Mouse (Mus musculus) retina, postnatal 1 day (tissue): ENCODE measurements at regions not wholly inside any gene's neighbourhood (a gene's known extent, or its start where the extent isn't known, plus 50 kb on each side); places are given as distances from the start of the nearest gene placed in this dataset.

Experiments used
- DNase-seq: peaks from one replicate; pipeline ENCODE4 v3.0.0-alpha.2; 2012

DNA sequence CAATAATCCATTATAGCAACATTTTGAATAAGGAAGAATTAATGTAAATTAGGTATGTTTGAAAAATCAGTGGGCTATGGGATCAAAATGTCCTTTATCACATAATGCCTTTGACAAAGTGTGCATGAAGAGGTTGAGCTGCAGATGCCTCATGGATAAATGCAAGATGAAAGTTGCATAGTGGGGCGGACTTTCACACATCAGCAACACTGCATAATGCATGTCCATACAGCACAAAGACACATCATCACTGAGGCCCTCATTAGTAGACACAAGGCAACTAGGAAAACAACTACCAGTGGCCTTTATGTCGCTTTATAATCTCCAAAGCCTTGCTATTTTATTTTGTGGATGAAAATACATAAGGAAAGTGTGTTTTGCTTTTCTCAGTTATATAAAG lies 105.8 kb upstream of the Rap2b start:
- no peak for DNase-seq

DNA sequence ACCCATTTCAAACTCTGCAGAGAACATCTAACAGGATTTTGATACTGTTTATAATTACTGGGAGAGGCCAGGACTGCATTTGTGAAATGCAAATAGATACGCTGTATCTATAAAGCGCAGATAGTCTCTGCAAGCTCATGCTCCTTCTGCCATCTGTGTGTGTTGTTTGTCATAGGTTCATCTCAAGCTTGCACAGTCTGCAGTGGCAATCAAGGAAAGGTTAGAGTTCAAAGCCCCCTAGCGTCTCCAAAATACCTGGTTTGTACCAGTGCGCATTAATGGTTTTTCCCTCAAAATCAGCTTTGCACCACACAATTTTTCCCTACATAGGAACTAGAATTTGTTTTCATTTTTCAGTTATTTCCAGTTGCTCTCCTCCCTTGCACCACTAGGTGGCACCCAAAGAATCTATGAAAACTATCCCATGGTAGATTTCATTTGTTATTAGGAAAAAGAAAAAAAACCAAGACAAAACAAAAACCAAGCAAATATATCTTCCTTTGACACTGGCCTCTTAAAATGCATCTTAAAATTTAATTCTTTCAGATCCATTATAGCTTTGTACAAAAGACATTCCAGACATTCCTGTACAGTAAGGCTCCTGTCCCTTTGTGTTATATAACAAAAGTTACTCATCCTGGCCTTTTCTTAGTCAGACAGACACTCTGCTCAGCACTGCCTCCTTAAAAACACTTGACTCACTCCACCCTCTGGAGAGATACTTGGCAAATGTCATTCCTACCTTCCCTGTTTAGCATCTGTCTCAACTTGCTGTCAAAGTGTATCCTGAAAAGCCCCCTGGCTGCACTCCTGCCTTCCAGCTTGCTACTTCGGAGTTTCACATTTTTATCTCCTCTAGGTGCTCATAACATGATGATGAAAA lies 92.7 kb upstream of the Rap2b start:
- DNase-seq: peak; percentile 45

DNA sequence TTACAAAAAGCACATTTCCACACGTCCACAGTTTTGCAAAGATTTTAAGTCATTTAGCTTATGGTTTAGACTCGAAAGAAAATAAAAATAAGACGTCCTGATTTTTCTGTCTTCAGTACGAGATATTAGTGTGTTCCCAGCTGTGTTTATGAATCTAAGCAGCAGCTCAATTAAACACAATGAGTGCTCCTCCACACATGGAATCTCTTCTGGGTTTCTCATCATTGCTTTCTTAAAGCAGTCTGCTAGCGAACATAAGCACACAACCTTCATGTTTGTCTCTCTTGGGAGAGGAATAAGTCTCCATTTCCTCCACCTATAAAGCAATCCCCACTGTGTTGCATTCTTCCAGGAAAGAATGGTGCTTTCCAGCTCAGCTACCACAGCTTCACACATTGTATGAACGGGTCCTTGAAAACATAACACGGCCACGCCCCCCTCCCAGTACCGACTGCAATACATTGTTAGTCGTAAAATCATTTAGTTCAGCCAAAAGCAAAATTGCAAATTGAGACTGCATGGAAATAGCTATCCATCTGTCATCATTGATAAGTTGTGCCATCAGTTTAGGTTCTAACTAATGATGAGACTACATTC lies 75.4 kb upstream of the Rap2b start:
- DNase-seq: no peak

DNA sequence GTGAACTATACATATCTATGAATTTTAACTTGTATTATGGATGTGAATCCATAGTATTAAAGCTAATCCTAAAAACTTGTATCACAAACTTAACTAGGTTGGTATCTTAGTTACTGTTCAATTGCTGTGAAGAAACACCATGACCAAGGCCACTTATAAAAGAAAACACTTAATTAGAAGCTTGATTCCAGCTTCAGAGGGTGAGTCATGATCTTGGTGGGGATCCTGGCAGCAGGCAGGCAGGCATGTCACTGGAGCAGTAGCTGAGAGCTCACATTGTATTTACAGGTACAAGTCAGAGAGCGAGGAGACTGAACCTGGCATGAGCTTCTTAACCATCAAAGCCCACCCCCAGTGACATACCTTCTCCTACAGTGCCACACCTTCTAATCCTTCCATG lies 73.2 kb upstream of the Rap2b start:
- no peak for DNase-seq

DNA sequence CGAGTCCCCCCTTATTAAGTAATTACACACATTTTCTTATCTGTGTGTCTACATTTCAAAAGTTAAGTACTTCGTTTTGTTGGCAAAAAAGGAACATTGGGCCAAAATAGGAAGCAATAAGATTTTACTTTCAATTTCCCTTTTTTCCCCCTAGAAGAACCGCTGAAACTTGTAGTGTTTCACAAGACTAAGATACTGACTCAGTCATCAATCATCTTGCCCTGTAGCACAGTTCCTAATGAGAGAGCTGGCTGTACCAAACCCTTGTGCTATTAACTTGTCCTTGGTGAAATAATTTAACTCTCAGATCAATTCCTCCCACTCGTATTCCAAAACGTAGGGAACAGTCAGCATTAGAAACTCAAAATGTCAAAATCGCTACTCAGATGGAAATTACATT lies 66.6 kb upstream of the Rap2b start:
- DNase-seq: no peak

DNA sequence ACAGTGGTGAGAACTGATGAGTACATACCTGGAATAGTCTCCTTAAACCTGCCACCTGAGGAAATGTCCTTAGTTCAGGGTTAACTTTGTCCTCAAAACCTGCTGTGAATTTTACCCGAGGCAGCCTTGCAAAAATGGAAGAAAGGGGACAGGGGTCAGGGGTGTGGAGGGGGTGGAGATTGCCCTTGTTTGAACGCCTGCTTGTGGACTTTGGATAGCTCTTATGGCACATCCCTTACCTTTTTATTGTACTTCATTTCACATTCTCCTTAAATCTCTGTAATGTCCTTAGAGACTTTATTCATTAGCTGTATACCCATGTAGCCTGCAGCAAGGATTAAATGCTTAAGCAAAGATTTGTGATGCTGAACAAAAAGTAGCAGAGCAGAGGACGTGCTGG lies 64.1 kb upstream of the Rap2b start:
- no peak for DNase-seq

DNA sequence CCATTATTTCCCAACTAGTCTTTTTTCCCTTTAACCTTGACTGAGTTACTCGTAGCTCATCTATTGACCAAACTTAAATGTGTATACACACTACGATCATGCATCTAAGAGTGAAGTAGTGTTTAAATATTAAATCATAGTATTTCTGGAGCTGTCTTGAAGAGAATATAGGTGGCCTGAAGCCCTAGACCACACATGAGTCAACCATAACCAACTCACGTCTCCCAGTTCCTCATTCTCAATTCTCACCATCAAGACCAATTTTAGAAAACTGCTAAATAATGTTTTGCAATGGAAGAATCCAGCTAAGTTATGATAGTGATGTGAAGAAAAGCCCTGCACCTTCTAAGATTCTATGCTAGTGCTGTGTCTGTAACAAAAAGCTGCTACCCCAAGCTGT lies 59.2 kb upstream of the Rap2b start:
- no peak for DNase-seq

DNA sequence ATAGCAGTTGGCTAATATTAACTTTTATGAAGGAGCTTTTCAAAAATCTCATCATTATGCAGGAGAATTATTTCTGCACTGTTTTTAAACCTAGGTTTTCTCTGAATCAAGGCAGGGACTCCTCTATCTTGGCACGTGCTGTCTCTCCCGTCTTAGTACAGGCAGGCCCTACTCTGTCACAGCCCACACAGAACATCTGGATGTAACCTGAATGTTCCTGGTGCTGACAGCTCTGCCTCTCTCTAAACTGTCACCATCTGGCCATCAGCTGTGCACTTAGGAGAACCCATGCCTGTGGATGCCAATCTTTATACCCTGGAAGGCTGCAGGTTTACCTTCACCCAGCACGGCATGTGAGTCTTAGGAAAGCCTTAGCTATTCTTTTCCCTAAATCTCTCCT lies 58.0 kb upstream of the Rap2b start:
- DNase-seq: no peak

DNA sequence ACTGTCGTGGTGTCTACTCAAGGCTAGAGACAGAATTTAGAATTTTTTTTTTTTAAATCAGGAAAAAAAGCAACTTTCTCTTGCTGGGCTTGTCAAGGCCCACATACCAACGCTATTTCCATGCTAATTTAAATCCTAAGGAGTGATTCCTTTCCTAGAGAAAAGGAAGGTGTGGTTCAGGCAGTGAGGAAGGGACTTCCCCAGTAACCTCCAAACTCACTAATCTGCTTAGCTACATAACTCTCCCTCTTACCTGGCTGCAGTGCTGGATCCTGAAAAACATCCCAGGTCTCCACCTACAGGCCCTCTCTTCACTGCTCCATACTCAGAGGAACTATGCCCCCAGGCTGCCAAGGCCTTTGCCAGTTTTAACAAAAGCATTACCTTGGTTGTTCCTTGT lies 55.1 kb upstream of the Rap2b start:
- DNase-seq: no peak

DNA sequence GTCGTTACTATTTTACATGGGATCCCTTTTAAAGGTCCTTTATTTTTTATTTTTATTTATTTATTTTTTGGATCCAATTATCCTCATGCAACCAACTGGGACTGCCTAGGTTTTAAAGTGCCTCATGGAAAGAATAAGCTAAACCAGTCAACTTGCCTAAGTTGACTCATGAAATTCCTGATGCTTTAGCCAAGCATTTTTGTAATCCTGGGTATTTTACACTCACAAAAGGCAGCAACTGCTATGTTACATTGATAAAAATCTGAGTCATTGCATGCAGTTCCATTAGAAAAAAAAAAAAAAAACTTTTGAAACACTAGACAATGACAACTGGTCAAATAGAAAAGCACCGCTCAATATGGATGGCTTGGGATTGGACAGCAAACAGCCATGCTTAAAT lies 52.7 kb upstream of the Rap2b start:
- no peak for DNase-seq

DNA sequence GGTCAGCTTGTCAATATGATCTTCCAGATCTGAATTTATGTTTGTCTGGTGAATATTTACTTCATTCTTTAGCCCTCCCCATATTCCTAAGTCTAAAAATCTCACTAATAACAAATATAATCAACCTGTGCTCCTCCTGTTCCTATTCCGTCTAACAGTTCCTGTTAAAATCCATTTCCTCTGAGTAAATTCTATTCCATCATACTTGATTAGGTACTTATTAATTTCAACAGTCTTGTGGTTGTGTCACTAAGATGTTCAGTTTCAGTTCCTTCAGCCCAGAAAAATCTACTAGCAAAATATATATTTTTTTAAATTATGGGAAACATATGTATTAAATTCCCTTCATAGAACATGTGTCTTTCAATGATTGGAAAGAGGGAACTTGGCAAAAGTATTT lies 52.2 kb upstream of the Rap2b start:
- DNase-seq: no peak
